Mouse (Mus musculus) intestine, postnatal 0 days (tissue): ENCODE measurements around the gene Dnajb2. TPM values are rescaled to one million over a fixed set of nuclear protein-coding genes. Genes with fewer than 3 reads are reported as not detected.

Experiments used
- ATAC-seq: fragments of 200-750 bp; cut with Nextera tagmentation; 2 replicates; pipeline ENCODE4 v1.8.0; 2017; ENCODE audit warnings: mild to moderate bottlenecking, moderate TSS enrichment, moderate library complexity
- H3K27ac ChIP-seq: fragments of 300-500 bp; sonication (generic); 2 replicates; pipeline ENCODE4 v1.5.1; 2014; ENCODE audit warnings: mild to moderate bottlenecking, low read depth, low read length, moderate library complexity
- H3K27me3 ChIP-seq: fragments of 300-500 bp; sonication (generic); replicated peaks from 2 replicates; pipeline ENCODE4 v1.6.1; 2014; ENCODE audit warnings: low read length, mixed read lengths; ENCODE audit not compliant: control insufficient read depth, insufficient read depth
- H3K36me3 ChIP-seq: fragments of 300-500 bp; sonication (generic); 2 replicates; pipeline ENCODE4 v1.6.1; 2014; ENCODE audit warnings: mild to moderate bottlenecking, moderate library complexity; ENCODE audit not compliant: control insufficient read depth, insufficient read depth
- H3K4me1 ChIP-seq: fragments of 300-500 bp; sonication (generic); replicated peaks from 2 replicates; pipeline ENCODE4 v1.6.1; 2014; ENCODE audit warnings: antibody characterized with exemption, low read length, mixed read lengths; ENCODE audit not compliant: control insufficient read depth, insufficient read depth
- H3K4me2 ChIP-seq: fragments of 300-500 bp; sonication (generic); replicated peaks from 2 replicates; pipeline ENCODE4 v1.6.1; 2014; ENCODE audit warnings: low read depth, mild to moderate bottlenecking, moderate library complexity
- H3K4me3 ChIP-seq: fragments of 300-500 bp; sonication (generic); 2 replicates; pipeline ENCODE4 v1.5.1; 2014; ENCODE audit warnings: low read depth, low read length
- H3K9ac ChIP-seq: fragments of 300-500 bp; sonication (generic); 2 replicates; pipeline ENCODE4 v1.6.1; 2014; ENCODE audit warnings: mild to moderate bottlenecking, low read depth, low read length
- H3K9me3 ChIP-seq: fragments of 300-500 bp; sonication (generic); 2 replicates; pipeline ENCODE4 v1.6.1; 2016; ENCODE audit warnings: mixed run types; ENCODE audit not compliant: control insufficient read depth
- CTCF ChIP-seq: sonication (generic); IDR thresholded peaks from 2 replicates; pipeline ENCODE4 v1.5.1; 2016; ENCODE audit warnings: low read depth, mild to moderate bottlenecking, control low read depth, antibody characterized with exemption, moderate library complexity
- WGBS: fragments of 180-500 bp; shearing (Covaris S2); extraction: QIAGEN DNeasy Blood & Tissue Kit; methylation state at CpG from one replicate; pipeline ENCODE4 v1.1.7; 2014; 5-methylcytosine and 5-hydroxymethylcytosine counted together
- polyA plus RNA-seq: library from polyadenylated mRNA; unstranded; fragments of >200 nt; fragmentation: Nextera tagmentation; extraction: Ambion mirVana; gene quantifications from 2 replicates; pipeline ENCODE4 v1.2.1, GENCODE M21; 2015

Gene Dnajb2
- polyA plus RNA-seq, 1 experiment from 2014 or later: 11.4 TPM

DNA sequence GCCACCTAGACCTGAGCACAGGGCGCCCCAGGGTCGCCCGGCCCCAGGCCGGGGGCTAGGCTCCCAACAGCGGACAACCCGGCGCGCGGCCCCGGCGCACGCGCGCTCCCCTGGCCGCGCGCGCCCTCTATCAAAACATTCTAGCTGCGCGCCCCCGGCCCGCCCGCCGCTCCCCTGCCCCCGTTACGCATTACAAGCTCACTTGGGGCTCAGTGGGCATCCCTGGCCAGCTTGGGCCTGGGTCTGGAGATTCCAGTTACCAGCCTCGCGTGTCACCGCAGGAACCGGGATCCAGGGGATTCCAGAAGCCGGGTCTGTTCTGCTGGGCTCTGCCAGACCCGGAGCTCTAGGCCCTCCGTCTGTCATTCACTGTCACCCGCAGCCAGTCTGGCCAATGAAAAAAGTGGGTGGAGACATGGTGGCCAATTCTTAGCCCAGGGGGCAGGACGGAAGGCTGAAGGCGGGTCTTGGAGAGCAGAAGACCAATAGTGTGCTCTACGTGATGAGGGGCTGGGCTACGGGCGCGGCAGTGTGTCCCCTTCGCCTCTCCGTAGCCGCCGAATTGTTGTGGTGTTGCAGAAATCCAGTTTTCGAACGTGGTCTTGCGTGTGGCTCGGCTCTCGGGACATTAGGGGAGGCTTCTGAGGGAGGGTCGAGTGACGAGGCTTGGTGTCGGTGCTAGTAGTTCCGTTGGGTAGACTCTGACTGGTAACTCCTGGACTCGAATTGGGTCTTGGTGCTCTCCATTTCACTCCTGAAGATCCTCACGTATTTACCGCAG lies 44.4 kb upstream of the Dnajb2 start, which contains the start of the genes Ankzf1 and Atg9a:
Gene Ankzf1, plus strand, starts transcription at position 530 of the 781 bp plus-strand sequence.
Gene Atg9a, minus strand, starts transcription at position 575 of the 781 bp plus-strand sequence.
- H3K9ac ChIP-seq: peak within 1 kb of the TSS; percentile 82
- H3K9me3 ChIP-seq: no peaks in the 10 kb centered on the region
- no peaks in the 10 kb centered on the region for H3K27me3 ChIP-seq
- peak; percentile 99 for ATAC-seq
- peak within 1 kb of the TSS; percentile 93 for H3K27ac ChIP-seq
- peaks cover 39% of the 10 kb centered on the region for H3K36me3 ChIP-seq
- peaks cover 4% of the 10 kb centered on the region; the same call in 1 of the 2 replicates for H3K4me1 ChIP-seq
- TF ChIP-seq CTCF: peak; percentile 29; the same call in 1 of the 2 replicates
- H3K4me3 ChIP-seq: peak within 1 kb of the TSS; percentile 91
- under 1% methylated on average over 56 of the region's 56 CpGs for WGBS
- H3K4me2 ChIP-seq: peak within 1 kb of the TSS; percentile 92

DNA sequence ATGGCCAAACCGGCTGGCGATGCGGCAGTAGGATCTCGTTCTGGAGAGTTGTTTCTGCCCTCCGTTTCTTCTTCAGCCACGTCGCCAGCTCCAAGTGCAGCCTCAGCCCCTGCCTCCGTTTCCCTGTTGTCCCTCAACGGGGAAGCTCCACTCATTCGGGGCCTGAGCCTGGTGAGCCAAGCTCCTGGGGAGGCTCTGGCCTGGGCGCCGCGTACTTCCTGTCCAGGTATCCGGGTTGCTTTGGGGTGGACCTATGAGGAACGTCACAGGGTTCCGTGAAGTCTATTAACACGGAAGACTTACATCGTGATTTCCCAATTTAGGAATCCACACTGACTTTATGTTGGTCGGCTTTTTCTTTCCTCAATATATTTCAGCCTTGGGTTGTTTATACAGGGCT lies 43.8 kb upstream of the Dnajb2 start:
- peaks cover 4% of the 10 kb centered on the region; the same call in 1 of the 2 replicates for H3K4me1 ChIP-seq
- no peaks in the 10 kb centered on the region for H3K9me3 ChIP-seq
- peak overlapping the region; percentile 82 for H3K9ac ChIP-seq
- H3K4me2 ChIP-seq: peak overlapping the region; percentile 92
- peak overlapping the region; percentile 91 for H3K4me3 ChIP-seq
- peak overlapping the region; percentile 93 for H3K27ac ChIP-seq
- H3K36me3 ChIP-seq: peaks cover 36% of the 10 kb centered on the region
- ATAC-seq: peak; percentile 63
- WGBS: under 1% methylated on average over 19 of the region's 19 CpGs
- H3K27me3 ChIP-seq: no peaks in the 10 kb centered on the region
- TF ChIP-seq CTCF: no peak

DNA sequence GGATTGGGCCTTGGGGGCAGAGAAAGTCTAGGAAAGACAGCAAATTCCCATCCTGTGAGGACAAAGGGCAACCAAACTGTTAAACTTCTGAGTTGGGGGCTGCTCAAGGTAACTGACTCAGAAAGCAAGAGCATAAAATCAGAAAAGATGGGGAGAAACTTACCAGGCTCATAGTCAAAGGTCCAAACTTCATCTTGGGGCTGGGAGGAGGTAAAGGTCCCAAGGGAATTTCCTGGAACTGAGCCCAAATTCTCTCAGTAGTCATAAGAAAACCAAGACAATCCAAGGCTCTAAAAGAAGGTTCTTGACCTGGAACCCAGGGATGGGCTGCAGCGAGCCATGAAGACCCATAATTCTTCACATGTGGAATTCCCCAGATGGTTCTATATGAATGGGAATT lies 35.0 kb upstream of the Dnajb2 start:
- Histone ChIP-seq H3K4me1 (no peaks in the 10 kb centered on the region; the same call in 1 of the 2 replicates), H3K27me3 (no peaks in the 10 kb centered on the region), H3K9ac (no peak overlapping the region), H3K9me3 (no peaks in the 10 kb centered on the region), H3K4me3 (no peak overlapping the region), H3K4me2 (no peak overlapping the region), H3K36me3 (peaks cover 37% of the 10 kb centered on the region), H3K27ac (no peak overlapping the region)
- WGBS: 68% methylated on average over 1 of the region's 1 CpGs
- 0 out of 2 replicates have a peak, but pooled peaks have one; percentile 25 for ATAC-seq
- no peak for TF ChIP-seq CTCF

DNA sequence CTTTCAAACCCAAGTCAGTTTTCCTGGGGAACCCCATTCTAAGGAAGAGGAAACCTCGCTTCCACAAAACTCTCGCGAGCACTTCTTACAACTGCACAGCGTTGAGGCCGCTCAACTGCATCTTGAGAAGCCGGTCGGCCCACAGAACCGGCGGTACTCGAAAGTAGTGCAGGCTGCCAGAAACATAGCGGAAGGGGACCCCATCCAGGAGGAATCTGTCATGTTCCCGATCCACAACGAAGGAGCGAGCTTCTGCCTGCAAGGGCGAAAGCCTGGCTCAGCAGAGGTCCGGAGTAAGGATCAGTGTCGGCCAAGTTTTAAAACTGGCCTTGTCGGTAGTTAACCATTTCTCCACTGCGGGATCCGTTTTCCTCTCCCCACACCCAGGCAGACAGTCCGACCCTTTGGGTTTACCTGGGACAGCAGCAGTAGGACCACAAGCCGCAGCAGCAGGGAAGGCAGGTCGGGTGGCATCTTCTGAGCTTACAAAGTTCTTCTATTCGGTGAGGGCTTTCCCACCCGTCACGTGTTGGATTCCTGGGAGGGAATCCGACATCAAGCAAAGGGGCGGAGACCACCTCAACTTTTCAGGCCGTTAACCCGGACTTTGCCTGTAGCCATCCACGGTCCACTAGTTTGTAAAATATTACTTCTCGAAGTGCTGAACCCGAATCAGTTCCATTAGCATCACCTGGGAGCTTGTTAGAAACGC lies 27.1 kb upstream of the Dnajb2 start:
- peak overlapping the region; percentile 35 for H3K9ac ChIP-seq
- H3K27me3 ChIP-seq: no peaks in the 10 kb centered on the region
- no peak for ATAC-seq
- peaks cover 10% of the 10 kb centered on the region for H3K4me1 ChIP-seq
- peaks cover 10% of the 10 kb centered on the region for H3K36me3 ChIP-seq
- peak overlapping the region; percentile 83 for H3K4me2 ChIP-seq
- no peak for TF ChIP-seq CTCF
- 12% methylated on average over 34 of the region's 34 CpGs for WGBS
- H3K27ac ChIP-seq: 0 out of 2 replicates have a peak overlapping the region, but pooled peaks have one; percentile 8
- no peaks in the 10 kb centered on the region for H3K9me3 ChIP-seq
- H3K4me3 ChIP-seq: peak overlapping the region; percentile 38

DNA sequence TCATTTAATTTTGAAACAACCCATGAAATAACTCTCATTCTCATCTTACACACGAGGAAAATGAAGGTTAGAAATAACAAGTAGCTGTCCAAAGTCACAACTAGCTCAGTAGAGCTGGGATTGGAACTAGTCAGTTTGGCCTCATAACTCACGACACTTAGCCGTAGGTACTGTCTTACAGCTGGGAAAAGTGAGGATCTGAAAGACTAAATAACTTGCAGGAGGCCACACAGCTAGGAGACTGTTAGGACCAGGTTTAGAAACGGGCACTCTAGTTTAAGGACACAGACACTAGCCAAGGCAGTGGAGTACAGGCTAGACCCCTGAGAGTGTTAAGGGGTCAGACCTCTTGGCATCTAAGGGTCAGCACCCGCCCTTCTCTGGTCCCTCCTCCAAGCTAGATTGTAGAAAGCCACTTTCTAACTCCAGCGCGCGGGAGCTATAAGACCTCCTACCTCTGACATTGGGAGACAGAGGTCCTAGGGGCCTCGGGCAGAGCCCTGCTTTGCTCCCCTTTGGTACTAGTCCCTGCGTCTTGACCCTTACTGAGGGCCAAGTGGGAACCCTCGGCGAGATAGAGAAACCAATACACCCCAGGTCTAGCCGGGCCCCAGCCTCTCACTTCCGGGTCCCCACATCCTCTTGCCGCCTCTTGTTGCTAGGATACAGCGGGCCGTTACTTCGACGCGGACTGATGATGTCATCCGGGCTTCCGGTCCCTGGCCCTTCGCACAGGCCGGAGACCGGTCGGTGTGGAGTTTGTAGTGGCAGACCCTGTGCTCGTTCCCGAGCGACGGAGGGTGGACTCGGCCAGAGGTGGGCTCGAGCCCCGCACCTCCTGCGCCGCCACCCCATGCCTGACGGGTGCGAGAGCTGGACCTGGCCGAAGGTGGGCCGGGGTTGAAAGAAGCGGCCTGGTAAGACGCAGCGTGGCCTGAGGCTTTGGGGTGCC lies 25.8 kb upstream of the Dnajb2 start, which contains the start of the genes Glb1l and Stk16:
Gene Glb1l, minus strand, starts transcription at position 678 of the 952 bp plus-strand sequence.
Gene Stk16, plus strand, starts transcription at position 703 of the 952 bp plus-strand sequence.
- Histone ChIP-seq H3K4me1 (peaks cover 14% of the 10 kb centered on the region), H3K9me3 (no peaks in the 10 kb centered on the region), H3K4me2 (peak within 1 kb of the TSS; percentile 83)

More for the DNA sequence above, 25.8 kb upstream of the Dnajb2 start, which contains the start of the genes Glb1l and Stk16:
- peaks cover 15% of the 10 kb centered on the region for H3K36me3 ChIP-seq
- 5% methylated on average over 42 of the region's 42 CpGs for WGBS
- ATAC-seq: peak; percentile 77
- peak within 1 kb of the TSS; percentile 66 for H3K27ac ChIP-seq
- peak within 1 kb of the TSS; percentile 85 for H3K4me3 ChIP-seq
- TF ChIP-seq CTCF: no peak
- H3K9ac ChIP-seq: peak within 1 kb of the TSS; percentile 90
- no peaks in the 10 kb centered on the region for H3K27me3 ChIP-seq
